Mouse (Mus musculus): ENCODE results near the gene Erc2. TPM values are rescaled to one million over a fixed set of nuclear protein-coding genes. Genes with fewer than 3 reads are reported as not detected.

Erc2 gene
- total and polyA plus RNA-seq, 3 experiments = not detected

DNA sequence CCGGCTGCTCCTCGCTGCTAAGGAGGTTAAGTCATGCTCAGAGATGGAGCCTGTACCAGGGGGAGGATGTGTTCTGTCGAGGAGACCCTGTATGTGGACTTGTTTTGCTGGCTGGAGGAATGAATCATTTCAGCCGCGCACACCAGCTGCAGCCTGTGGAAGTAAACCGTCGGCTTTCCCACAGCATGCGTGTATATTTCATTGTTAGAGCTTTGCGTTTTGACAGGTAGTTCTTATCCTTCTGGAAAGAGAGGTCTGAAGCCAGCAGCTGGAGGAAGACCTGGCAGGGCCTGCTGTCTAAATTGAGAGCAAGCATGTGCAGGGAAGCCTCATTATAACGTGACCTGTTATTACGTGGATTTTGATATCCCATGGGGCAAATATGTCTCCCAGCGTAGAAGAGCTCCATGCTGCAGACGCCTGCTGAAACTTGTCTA is 788.6 kb downstream of the Erc2 start:
- H3K27me3 ChIP-seq (replicated peaks) = no peaks in the 10 kb centered on the region
- TF ChIP-seq MAZ (IDR thresholded peaks at IDR 0.05; ENCODE audit: low read depth, low read length) (no peak), MYC (IDR thresholded peaks at IDR 0.05; ENCODE audit: low read depth, low read length) (no peak), ZKSCAN1 (IDR thresholded peaks at IDR 0.05; ENCODE audit: borderline replicate concordance, low read depth, low read length) (no peak), CHD2 (IDR thresholded peaks at IDR 0.05; ENCODE audit: low read length) (no peak)
- no peaks in the 10 kb centered on the region for H3K36me3 ChIP-seq (replicated peaks in 1 of 2; ENCODE audit: control insufficient read depth in 1 of 2, insufficient read depth in 1 of 2, low read length in 1 of 2)
- dilution Hi-C loops (cut with MboI; ENCODE audit: extremely low pct_ligation_motif_present, extremely low pct_unique_long_range_greater_than_20kb, low sequenced_read_pairs) (no loop called here), in situ Hi-C loops (cut with MboI; ENCODE audit: low pct_ligation_motif_present, low pct_unique_long_range_greater_than_20kb, low sequenced_read_pairs) (no loop called here)
- peaks cover 88% of the 10 kb centered on the region for H3K9me3 ChIP-seq (replicated peaks; ENCODE audit: low read length)
- no peak overlapping the region for H3K4me3 ChIP-seq (replicated peaks in 1 of 3; ENCODE audit: low read depth in 2 of 3, low read length in 2 of 3, poor library complexity in 1 of 3)
- DNase-seq (ENCODE audit: extremely low read depth) = no peak
- no peak overlapping the region for H3K4me2 ChIP-seq (ENCODE audit: insufficient read depth, low read depth, poor library complexity, severe bottlenecking)
- no peak overlapping the region for H3K9ac ChIP-seq (ENCODE audit: insufficient read depth, low read depth)
- no peak overlapping the region for H3K27ac ChIP-seq (ENCODE audit: insufficient read depth, low read depth)
- no peaks in the 10 kb centered on the region for H3K4me1 ChIP-seq (ENCODE audit: control insufficient read depth in 1 of 2, insufficient read depth in 2 of 2)
- no peaks in the 10 kb centered on the region for H3K79me2 ChIP-seq (replicated peaks; ENCODE audit: control insufficient read depth, extremely low read depth, insufficient read depth, poor library complexity, severe bottlenecking)

- no peak overlapping the region for H3K9ac ChIP-seq (ENCODE audit: insufficient read depth, low read depth)
- no peaks in the 10 kb centered on the region for H3K4me1 ChIP-seq (ENCODE audit: control insufficient read depth in 1 of 2, insufficient read depth in 2 of 2)
- H3K36me3 ChIP-seq (replicated peaks in 1 of 2; ENCODE audit: control insufficient read depth in 1 of 2, insufficient read depth in 1 of 2, low read length in 1 of 2) = no peaks in the 10 kb centered on the region
- H3K27ac ChIP-seq (ENCODE audit: insufficient read depth, low read depth) = no peak overlapping the region
- H3K27me3 ChIP-seq (replicated peaks) = no peaks in the 10 kb centered on the region
- H3K79me2 ChIP-seq (replicated peaks; ENCODE audit: control insufficient read depth, extremely low read depth, insufficient read depth, poor library complexity, severe bottlenecking) = no peaks in the 10 kb centered on the region
- no peak overlapping the region for H3K4me2 ChIP-seq (ENCODE audit: insufficient read depth, low read depth, poor library complexity, severe bottlenecking)
- H3K9me3 ChIP-seq (replicated peaks; ENCODE audit: low read length) = peaks cover 90% of the 10 kb centered on the region
- TF ChIP-seq UBTF (IDR thresholded peaks at IDR 0.05; ENCODE audit: low read depth, low read length) (no peak), CHD2 (IDR thresholded peaks at IDR 0.05; ENCODE audit: low read length) (no peak), MAFK (IDR thresholded peaks at IDR 0.05; ENCODE audit: insufficient replicate concordance, low read length) (no peak), CHD1 (IDR thresholded peaks at IDR 0.05; ENCODE audit: low read depth, low read length) (no peak), NELFE (IDR thresholded peaks at IDR 0.05; ENCODE audit: low read depth, low read length) (no peak), USF1 (IDR thresholded peaks at IDR 0.05; ENCODE audit: low read depth, low read length) (no peak), PAX5 (IDR thresholded peaks at IDR 0.05; ENCODE audit: low read length) (no peak), E2F4 (IDR thresholded peaks at IDR 0.05; ENCODE audit: insufficient replicate concordance, low read depth, low read length) (no peak), CTCF (conservative IDR thresholded peaks at IDR 0.05 in 1 of 2, IDR thresholded peaks at IDR 0.05 in 1 of 2; ENCODE audit: low read depth in 2 of 2, low read length in 2 of 2) (no peak), MEF2A (IDR thresholded peaks at IDR 0.05; ENCODE audit: borderline replicate concordance, low read depth, low read length) (no peak), JUN (IDR thresholded peaks at IDR 0.05; ENCODE audit: insufficient read depth, low read depth, low read length) (no peak), SIN3A (IDR thresholded peaks at IDR 0.05; ENCODE audit: low read length) (no peak), ELF1 (IDR thresholded peaks at IDR 0.05; ENCODE audit: low read depth, low read length) (no peak), TCF12 (IDR thresholded peaks at IDR 0.05; ENCODE audit: low read depth, low read length) (no peak), EP300 (IDR thresholded peaks at IDR 0.05; ENCODE audit: low read length) (no peak), JUND (conservative IDR thresholded peaks at IDR 0.05; ENCODE audit: low read depth, low read length) (no peak), BHLHE40 (IDR thresholded peaks at IDR 0.05; ENCODE audit: low read depth, low read length) (no peak), ZMIZ1 (IDR thresholded peaks at IDR 0.05; ENCODE audit: low read depth, low read length) (no peak), TBP (conservative IDR thresholded peaks at IDR 0.05; ENCODE audit: low read depth, low read length) (no peak), ETS1 (conservative IDR thresholded peaks at IDR 0.05; ENCODE audit: low read depth, low read length) (no peak)
- in situ Hi-C loops (cut with MboI; ENCODE audit: low pct_ligation_motif_present, low pct_unique_long_range_greater_than_20kb, low sequenced_read_pairs) = no loop called here
- H3K4me3 ChIP-seq (replicated peaks in 1 of 3; ENCODE audit: low read depth in 2 of 3, low read length in 2 of 3, poor library complexity in 1 of 3) = no peak overlapping the region
- no peak for DNase-seq (ENCODE audit: extremely low read depth)
- dilution Hi-C loops (cut with MboI; ENCODE audit: extremely low pct_ligation_motif_present, extremely low pct_unique_long_range_greater_than_20kb, low sequenced_read_pairs) = no loop called here
Observed at GRCm38 (mm10) chr14:28412252-28412995, 790.2 kb downstream of the Erc2 start.

Measured in CH12.LX (cell line).